In the genomic region with DNA sequence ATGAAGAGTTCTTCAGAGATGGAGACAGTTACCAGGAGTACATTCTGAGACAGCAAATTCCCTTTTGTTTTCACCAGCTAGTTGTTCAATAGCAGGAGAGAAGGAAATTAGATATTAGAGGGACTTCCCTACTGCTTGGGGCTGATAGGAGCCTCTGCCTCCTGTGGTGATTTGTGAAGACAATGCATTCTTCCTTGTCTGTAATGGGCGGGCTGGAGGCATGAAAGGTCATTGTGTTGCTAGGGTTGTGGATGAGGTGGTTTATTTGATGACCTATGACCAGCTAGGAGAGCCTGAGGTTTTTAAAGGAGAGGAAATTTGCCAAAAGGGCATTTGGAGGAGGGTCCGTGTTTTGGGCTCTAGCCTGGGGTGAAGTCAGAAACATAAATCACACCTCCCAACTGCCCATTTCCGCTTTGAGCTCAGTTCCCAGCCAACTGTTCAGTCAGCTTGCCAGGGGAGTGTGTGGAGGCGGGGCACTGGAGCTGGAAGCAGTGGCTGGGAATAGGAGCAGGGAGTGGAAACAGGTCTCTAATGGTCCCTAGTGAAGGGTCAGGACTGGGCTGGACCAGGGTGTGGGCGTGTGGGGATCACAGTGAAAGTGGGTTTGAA, we compare ENCODE assay signal across 8 mouse cellular contexts. TPM values are rescaled to one million over a fixed set of nuclear protein-coding genes. Genes with fewer than 3 reads are reported as not detected.
DNase-seq lines count a peak whose midpoint lies in the region; ATAC-seq and TF ChIP-seq lines count a peak whose summit lies in the region.

No protein-coding gene starts in this region.

- no peak overlapping the region for H3K27ac ChIP-seq in intestine, postnatal 0 days (ENCODE audit: low read depth, low read length)
- H3K27ac ChIP-seq in lung, embryonic 14.5 days (ENCODE audit: low read depth) = peak overlapping the region; percentile 61
- H3K27ac ChIP-seq in hindbrain, embryonic 12.5 days = no peak overlapping the region

- no peaks in the 10 kb centered on the region; the same call in 1 of the 2 replicates for H3K4me1 ChIP-seq in intestine, postnatal 0 days (replicated peaks; ENCODE audit: control insufficient read depth, insufficient read depth, low read length)
- H3K4me1 ChIP-seq in lung, embryonic 14.5 days (ENCODE audit: insufficient read depth) = peaks cover 8% of the 10 kb centered on the region; the same call in 1 of the 2 replicates
- peaks cover 14% of the 10 kb centered on the region for H3K4me1 ChIP-seq in hindbrain, embryonic 12.5 days

- H3K4me3 ChIP-seq in intestine, postnatal 0 days (ENCODE audit: low read depth, low read length) = no peak overlapping the region
- H3K4me3 ChIP-seq in lung, embryonic 14.5 days (ENCODE audit: low read depth, low read length) = no peak overlapping the region
- no peak overlapping the region for H3K4me3 ChIP-seq in hindbrain, embryonic 12.5 days

- no peaks in the 10 kb centered on the region for H3K27me3 ChIP-seq in intestine, postnatal 0 days (replicated peaks; ENCODE audit: control insufficient read depth, insufficient read depth, low read length)
- no peaks in the 10 kb centered on the region for H3K27me3 ChIP-seq in lung, embryonic 14.5 days (ENCODE audit: insufficient read depth, low read length)
- no peaks in the 10 kb centered on the region; the same call in 1 of the 2 replicates for H3K27me3 ChIP-seq in hindbrain, embryonic 12.5 days

- DNase-seq in adrenal gland, postnatal 14 days = peak; percentile 70
- peak; percentile 34 to 49 for DNase-seq in gastrocnemius, adult 8-10 months (ENCODE audit: low spot score in 2 of 2)
- peak; percentile 76 for DNase-seq in lung, embryonic 14.5 days
- no peak for DNase-seq in left cerebral cortex, postnatal 36 days (ENCODE audit: low spot score in 2 of 2)
- DNase-seq in right cerebral cortex, postnatal 25 days = no peak
- DNase-seq in cerebellum, postnatal 4 days (ENCODE audit: low spot score in 2 of 2) = no peak

- ATAC-seq in intestine, postnatal 0 days = 0 out of 2 replicates have a peak, but pooled peaks have one; percentile 33
- peak; percentile 84 for ATAC-seq in lung, embryonic 14.5 days (ENCODE audit: insufficient read depth)
- no peak for ATAC-seq in hindbrain, embryonic 12.5 days (ENCODE audit: low FRiP score)

- no peak overlapping the region for H3K9ac ChIP-seq in intestine, postnatal 0 days (ENCODE audit: low read depth, low read length)
- no peak overlapping the region for H3K9ac ChIP-seq in lung, embryonic 14.5 days
- no peak overlapping the region for H3K9ac ChIP-seq in hindbrain, embryonic 12.5 days

- intact Hi-C loops in left cerebral cortex, postnatal 36 days (cut with DNase I) = no loop called here

- H3K4me2 ChIP-seq in intestine, postnatal 0 days (replicated peaks; ENCODE audit: low read depth) = no peak overlapping the region
- H3K4me2 ChIP-seq in lung, embryonic 14.5 days = peak overlapping the region; percentile 40; the same call in 1 of the 2 replicates
- H3K4me2 ChIP-seq in hindbrain, embryonic 12.5 days (replicated peaks) = no peak overlapping the region

- TF ChIP-seq CTCF in intestine, postnatal 0 days (IDR thresholded peaks at IDR 0.05; ENCODE audit: low read depth) = no peak
- no peak for TF ChIP-seq CTCF in lung, embryonic 14.5 days (IDR thresholded peaks at IDR 0.05; ENCODE audit: low read depth)

- H3K36me3 ChIP-seq in intestine, postnatal 0 days (ENCODE audit: control insufficient read depth, insufficient read depth) = no peaks in the 10 kb centered on the region
- no peaks in the 10 kb centered on the region for H3K36me3 ChIP-seq in lung, embryonic 14.5 days (ENCODE audit: insufficient read depth)
- no peaks in the 10 kb centered on the region for H3K36me3 ChIP-seq in hindbrain, embryonic 12.5 days

- H3K9me3 ChIP-seq in intestine, postnatal 0 days (ENCODE audit: control insufficient read depth) = no peaks in the 10 kb centered on the region
- no peaks in the 10 kb centered on the region for H3K9me3 ChIP-seq in lung, embryonic 14.5 days (ENCODE audit: low read depth, low read length)
- H3K9me3 ChIP-seq in hindbrain, embryonic 12.5 days (replicated peaks) = no peaks in the 10 kb centered on the region

- 37% methylated on average over 5 of the region's 5 CpGs for WGBS in intestine, postnatal 0 days
- WGBS in lung, embryonic 14.5 days = 30% methylated on average over 5 of the region's 5 CpGs
- WGBS in hindbrain, embryonic 12.5 days = 32% methylated on average over 5 of the region's 5 CpGs

RNA-seq across cellular contexts. Expression of gene Itga5, which starts 16.3 kb away (rescaled TPM):
- 34.9 and 37.7 TPM in 2 replicates for total RNA-seq in adrenal gland, postnatal 14 days (2021)
- 1 to 10 TPM; 4.0 to 4.9 (median 4.5) TPM for total RNA-seq in gastrocnemius, adult 8-10 months (2022)
- polyA plus RNA-seq in intestine, postnatal 0 days (2015; fragmentation: Nextera tagmentation; extraction: Ambion mirVana) = 25.0 and 25.8 TPM in 2 replicates
- 46.7 and 47.7 TPM in 2 replicates for polyA plus RNA-seq in lung, embryonic 14.5 days (2014; fragmentation: Nextera tagmentation; extraction: Ambion mirVana)
- 1 to 10 TPM; 2.8 to 4.3 TPM for total RNA-seq in left cerebral cortex, postnatal 36 days (2021)
- 26.8 and 27.0 TPM in 2 replicates for polyA plus RNA-seq in hindbrain, embryonic 12.5 days (2016; fragmentation: Nextera tagmentation; extraction: Ambion mirVana)

RNA-seq across cellular contexts. Expression of gene Zfp385a, which starts 43.0 kb away (rescaled TPM):
- 18.7 and 19.9 TPM in 2 replicates for total RNA-seq in adrenal gland, postnatal 14 days (2021)
- total RNA-seq in gastrocnemius, adult 8-10 months (2022) = 1 to 10 TPM; 5.7 to 6.4 (median 5.9) TPM
- polyA plus RNA-seq in intestine, postnatal 0 days (2015; fragmentation: Nextera tagmentation; extraction: Ambion mirVana) = 2.9 and 3.1 TPM in 2 replicates
- 11.8 and 12.0 TPM in 2 replicates for polyA plus RNA-seq in lung, embryonic 14.5 days (2014; fragmentation: Nextera tagmentation; extraction: Ambion mirVana)
- 10 to 100 TPM; 64.4 to 73.5 TPM for total RNA-seq in left cerebral cortex, postnatal 36 days (2021)
- polyA plus RNA-seq in hindbrain, embryonic 12.5 days (2016; fragmentation: Nextera tagmentation; extraction: Ambion mirVana) = 20.5 and 23.8 TPM in 2 replicates

RNA-seq across cellular contexts. Expression of gene Gtsf1, which starts 47.4 kb away (rescaled TPM):
- total RNA-seq in adrenal gland, postnatal 14 days (2021) = not detected in 2 replicates
- total RNA-seq in gastrocnemius, adult 8-10 months (2022) = not detected
- polyA plus RNA-seq in intestine, postnatal 0 days (2015; fragmentation: Nextera tagmentation; extraction: Ambion mirVana) = 0.23 TPM in 1 of 2 replicates, not detected in the other
- not detected in 2 replicates for polyA plus RNA-seq in lung, embryonic 14.5 days (2014; fragmentation: Nextera tagmentation; extraction: Ambion mirVana)
- under 1 TPM in 1 of 2 experiments, not detected in 1; 0.64 TPM for total RNA-seq in left cerebral cortex, postnatal 36 days (2021)
- polyA plus RNA-seq in hindbrain, embryonic 12.5 days (2016; fragmentation: Nextera tagmentation; extraction: Ambion mirVana) = not detected in 2 replicates

Comparison
In these comparisons a context has a peak if more than half of its experiments do, and no peak if none do; other contexts are left out.
1. DNase-seq: peak in adrenal gland, postnatal 14 days (single experiment), gastrocnemius, adult 8-10 months (2 of 2) and lung, embryonic 14.5 days (single experiment); none in left cerebral cortex, postnatal 36 days (0 of 2), right cerebral cortex, postnatal 25 days (single experiment) and cerebellum, postnatal 4 days (0 of 2).